Mouse (Mus musculus) liver, postnatal 0 days (tissue): ENCODE results near the gene Dnajc19.

Experiments used
- CTCF ChIP-seq: sonication (generic); IDR thresholded peaks from 2 replicates; pipeline ENCODE4 v1.5.1; 2016; ENCODE audit warnings: antibody characterized with exemption, low read depth
- EP300 ChIP-seq: IDR thresholded peaks from 2 replicates; pipeline ENCODE4 v1.6.1; 2016; ENCODE audit warnings: antibody characterized with exemption, low read depth, mild to moderate bottlenecking

- TF ChIP-seq CTCF = no peak
- no peak for TF ChIP-seq EP300
These were observed 39.1 kb downstream of the Dnajc19 start for GRCm38 (mm10) chr3:34041990-34042389.
